Mouse (Mus musculus) erythroblast, embryonic 14.5 days (primary cell): ENCODE measurements around the gene Olfr777.

Experiments used
- GATA1 ChIP-seq: IDR thresholded peaks from 2 replicates; pipeline ENCODE4 v1.6.1; 2012; ENCODE audit warnings: low read length, inconsistent platforms, mixed read lengths
- TAL1 ChIP-seq: IDR thresholded peaks from 3 replicates; pipeline ENCODE4 v1.6.1; 2012; ENCODE audit warnings: low read length, inconsistent platforms, mixed read lengths

- no peak for TF ChIP-seq GATA1
- TF ChIP-seq TAL1: no peak
Measured at GRCm38 (mm10) chr10:129317817-129318216, 46.5 kb upstream of the Olfr777 start, which contains the start of gene Olfr780.
